ENCODE assay signal across 16 mouse cellular contexts in genomic region chr2:71116151-71116550, GRCm38 (mm10). TPM values are rescaled to one million over a fixed set of nuclear protein-coding genes. Genes with fewer than 3 reads are reported as not detected.
A peak's percentile ranks its signal among the peaks of the same experiment; 100 is the strongest.
DNase-seq lines count a peak whose midpoint lies in the region; ATAC-seq and TF ChIP-seq lines count a peak whose summit lies in the region.
"Had no signal": no experiment of that assay in that cellular context is flagged by ENCODE, and none has a peak within 500 bp of the region (broad histone marks: within the 10 kb centered on the region; RNA-seq: fewer than 3 reads in every experiment).

No protein-coding gene starts in this region.

- peak; percentile 51 for TF ChIP-seq CTCF in intestine, postnatal 0 days (IDR thresholded peaks at IDR 0.05; ENCODE audit: low read depth)
- peak; percentile 40 for TF ChIP-seq CTCF in midbrain, postnatal 0 days (IDR thresholded peaks at IDR 0.05)
- TF ChIP-seq CTCF in small intestine, adult 2 months (IDR thresholded peaks at IDR 0.05; ENCODE audit: extremely low read depth, insufficient read length, insufficient replicate concordance, low read depth, low read length) = peak; percentile 23; the same call in 1 of the 2 replicates

- H3K36me3 ChIP-seq in intestine, postnatal 0 days (ENCODE audit: control insufficient read depth, insufficient read depth) = no peaks in the 10 kb centered on the region
- H3K36me3 ChIP-seq in intestine, embryonic 16.5 days (ENCODE audit: control insufficient read depth, insufficient read depth, low read length) = no peaks in the 10 kb centered on the region
- H3K36me3 ChIP-seq in midbrain, postnatal 0 days (ENCODE audit: insufficient read depth, low read length) = no peaks in the 10 kb centered on the region
- H3K36me3 ChIP-seq in midbrain, embryonic 15.5 days (replicated peaks) = no peaks in the 10 kb centered on the region
- no peaks in the 10 kb centered on the region for H3K36me3 ChIP-seq in ES-E14 (ENCODE audit: control insufficient read depth, insufficient read depth, low read length, poor library complexity, severe bottlenecking)
- no peaks in the 10 kb centered on the region for H3K36me3 ChIP-seq in small intestine, adult 2 months (ENCODE audit: control insufficient read depth, insufficient read depth, low read length)
- H3K36me3 ChIP-seq: embryonic facial prominence, embryonic 12.5 days; forebrain, embryonic 12.5 days; limb, embryonic 13.5 days; neural tube, embryonic 12.5 days had no signal

- no peak overlapping the region for H3K4me2 ChIP-seq in intestine, postnatal 0 days (replicated peaks; ENCODE audit: low read depth)
- H3K4me2 ChIP-seq in intestine, embryonic 16.5 days (ENCODE audit: low read depth, low read length) = no peak overlapping the region
- H3K4me2 ChIP-seq in midbrain, postnatal 0 days (ENCODE audit: low read depth, low read length, poor library complexity, severe bottlenecking) = no peak overlapping the region
- no peak overlapping the region for H3K4me2 ChIP-seq in midbrain, embryonic 15.5 days
- H3K4me2 ChIP-seq: embryonic facial prominence, embryonic 12.5 days; forebrain, embryonic 12.5 days; limb, embryonic 13.5 days; neural tube, embryonic 12.5 days had no signal

- in situ Hi-C loops in ES-E14 (cut with MboI; ENCODE audit: low sequenced_read_pairs in 2 of 2, unreplicated experiment in 2 of 2) = no loop called here

- no peak for DNase-seq in midbrain, postnatal 0 days (ENCODE audit: low spot score)
- DNase-seq in ES-E14 (ENCODE audit: low read depth, low spot score) = peak; percentile 40
- DNase-seq in right cerebral cortex, postnatal 4 days = no peak
- DNase-seq: adrenal gland, postnatal 14 days; cerebellum, adult 8-10 months; gastrocnemius, postnatal 36 days; heart, postnatal 14 days had no signal

- TF ChIP-seq POLR2A in small intestine, adult 2 months (IDR thresholded peaks at IDR 0.05; ENCODE audit: low read depth, low read length) = no peak

- H3K4me1 ChIP-seq in intestine, postnatal 0 days (replicated peaks; ENCODE audit: control insufficient read depth, insufficient read depth, low read length) = no peaks in the 10 kb centered on the region
- H3K4me1 ChIP-seq in intestine, embryonic 16.5 days (ENCODE audit: control insufficient read depth, insufficient read depth, low read length) = peaks cover 3% of the 10 kb centered on the region; the same call in 1 of the 2 replicates
- H3K4me1 ChIP-seq in midbrain, postnatal 0 days (ENCODE audit: insufficient read depth, low read length) = no peaks in the 10 kb centered on the region; the same call in 1 of the 2 replicates
- peaks cover 12% of the 10 kb centered on the region for H3K4me1 ChIP-seq in midbrain, embryonic 15.5 days
- peaks cover 0 to 3% of the 10 kb centered on the region in 2 experiments; a peak in 1 of 4 replicates for H3K4me1 ChIP-seq in ES-E14 (ENCODE audit: control insufficient read depth in 2 of 2, insufficient read depth in 2 of 2, low read length in 2 of 2, poor library complexity in 1 of 2)
- peaks cover 10% of the 10 kb centered on the region for H3K4me1 ChIP-seq in small intestine, adult 2 months (ENCODE audit: control insufficient read depth, insufficient read depth, insufficient read length, low read length)
- H3K4me1 ChIP-seq: embryonic facial prominence, embryonic 12.5 days had no signal

- H3K27ac ChIP-seq in intestine, postnatal 0 days (ENCODE audit: low read depth, low read length) = no peak overlapping the region
- no peak overlapping the region for H3K27ac ChIP-seq in intestine, embryonic 16.5 days (ENCODE audit: low read length)
- no peak overlapping the region for H3K27ac ChIP-seq in midbrain, postnatal 0 days (ENCODE audit: low read depth, low read length)
- no peak overlapping the region for H3K27ac ChIP-seq in midbrain, embryonic 15.5 days
- no peak overlapping the region for H3K27ac ChIP-seq in ES-E14 (ENCODE audit: insufficient read depth, low read depth, low read length, poor library complexity, severe bottlenecking)
- no peak overlapping the region for H3K27ac ChIP-seq in small intestine, adult 2 months (ENCODE audit: insufficient read depth, low read depth, low read length)
- H3K27ac ChIP-seq: embryonic facial prominence, embryonic 12.5 days; forebrain, embryonic 12.5 days; limb, embryonic 13.5 days; neural tube, embryonic 12.5 days had no signal

- 93% methylated on average over 4 of the region's 4 CpGs for WGBS in intestine, postnatal 0 days
- WGBS in intestine, embryonic 16.5 days = 89% methylated on average over 4 of the region's 4 CpGs
- 95% methylated on average over 4 of the region's 4 CpGs for WGBS in midbrain, postnatal 0 days
- WGBS in midbrain, embryonic 15.5 days = 94% methylated on average over 4 of the region's 4 CpGs
- WGBS in small intestine, adult 2 months = 92% methylated on average over 4 of the region's 4 CpGs

- H3K9ac ChIP-seq in intestine, postnatal 0 days (ENCODE audit: low read depth, low read length) = no peak overlapping the region
- no peak overlapping the region for H3K9ac ChIP-seq in intestine, embryonic 16.5 days (ENCODE audit: low read depth, low read length)
- no peak overlapping the region for H3K9ac ChIP-seq in midbrain, postnatal 0 days (replicated peaks; ENCODE audit: low read length, poor library complexity, severe bottlenecking)
- H3K9ac ChIP-seq in midbrain, embryonic 15.5 days = no peak overlapping the region
- no peak overlapping the region for H3K9ac ChIP-seq in ES-E14 (ENCODE audit: insufficient read depth, low read depth, low read length, poor library complexity, severe bottlenecking)
- H3K9ac ChIP-seq: embryonic facial prominence, embryonic 12.5 days; forebrain, embryonic 12.5 days; limb, embryonic 13.5 days; neural tube, embryonic 12.5 days had no signal

- ATAC-seq in intestine, postnatal 0 days = no peak
- ATAC-seq in intestine, embryonic 16.5 days = no peak
- ATAC-seq in midbrain, postnatal 0 days (ENCODE audit: low FRiP score) = no peak
- ATAC-seq in midbrain, embryonic 15.5 days (replicated peaks) = no peak

- H3K27me3 ChIP-seq in intestine, postnatal 0 days (replicated peaks; ENCODE audit: control insufficient read depth, insufficient read depth, low read length) = no peaks in the 10 kb centered on the region
- no peaks in the 10 kb centered on the region for H3K27me3 ChIP-seq in intestine, embryonic 16.5 days (replicated peaks; ENCODE audit: control insufficient read depth, insufficient read depth, low read length)
- H3K27me3 ChIP-seq in midbrain, postnatal 0 days (ENCODE audit: insufficient read depth, low read length) = peaks cover 14% of the 10 kb centered on the region; the same call in 1 of the 2 replicates
- peaks cover 28% of the 10 kb centered on the region for H3K27me3 ChIP-seq in midbrain, embryonic 15.5 days (replicated peaks)
- H3K27me3 ChIP-seq in small intestine, adult 2 months (ENCODE audit: control insufficient read depth, insufficient read depth, low read length) = peaks cover 16% of the 10 kb centered on the region; the same call in 1 of the 2 replicates
- H3K27me3 ChIP-seq: limb, embryonic 13.5 days had no signal

- no peak overlapping the region for H3K4me3 ChIP-seq in intestine, postnatal 0 days (ENCODE audit: low read depth, low read length)
- H3K4me3 ChIP-seq in intestine, embryonic 16.5 days (ENCODE audit: low read length) = no peak overlapping the region
- no peak overlapping the region for H3K4me3 ChIP-seq in midbrain, postnatal 0 days (ENCODE audit: low read depth, low read length)
- H3K4me3 ChIP-seq in midbrain, embryonic 15.5 days = no peak overlapping the region
- H3K4me3 ChIP-seq in ES-E14 (ENCODE audit: insufficient read depth in 1 of 2, low read depth in 1 of 2, low read length in 2 of 2, poor library complexity in 1 of 2, severe bottlenecking in 1 of 2) = no peak overlapping the region
- no peak overlapping the region for H3K4me3 ChIP-seq in small intestine, adult 2 months (ENCODE audit: low read depth, low read length)
- H3K4me3 ChIP-seq: embryonic facial prominence, embryonic 12.5 days; forebrain, embryonic 12.5 days; limb, embryonic 13.5 days; megakaryocyte, embryonic 14.5 days; neural tube, embryonic 12.5 days had no signal

- no peaks in the 10 kb centered on the region for H3K9me3 ChIP-seq in intestine, postnatal 0 days (ENCODE audit: control insufficient read depth)
- H3K9me3 ChIP-seq in intestine, embryonic 16.5 days (ENCODE audit: control insufficient read depth, low read length) = 0 out of 2 replicates have a peak, but pooled peaks cover 2% of the 10 kb centered on the region
- no peaks in the 10 kb centered on the region for H3K9me3 ChIP-seq in midbrain, postnatal 0 days (ENCODE audit: low read length)
- no peaks in the 10 kb centered on the region for H3K9me3 ChIP-seq in midbrain, embryonic 15.5 days
- no peaks in the 10 kb centered on the region for H3K9me3 ChIP-seq in ES-E14 (ENCODE audit: control insufficient read depth, insufficient read depth, low read depth, low read length)
- H3K9me3 ChIP-seq: limb, embryonic 13.5 days; neural tube, embryonic 12.5 days had no signal

TF ChIP-seq in ES-E14, 5 proteins besides CTCF, POLR2A, EP300 and RAD21:
- TF ChIP-seq MAFK (IDR thresholded peaks at IDR 0.05; ENCODE audit: insufficient read depth, low read depth, low read length) (no peak), CHD2 (IDR thresholded peaks at IDR 0.05; ENCODE audit: low read depth, low read length) (no peak), ZC3H11A (IDR thresholded peaks at IDR 0.05; ENCODE audit: borderline replicate concordance, low read depth, low read length) (peak; percentile 31; the same call in 1 of the 2 replicates), ZNF384 (IDR thresholded peaks at IDR 0.05; ENCODE audit: low read depth, low read length) (no peak), HCFC1 (IDR thresholded peaks at IDR 0.05; ENCODE audit: borderline replicate concordance, insufficient read depth, low read length) (no peak)

RNA-seq across cellular contexts. Expression of gene Cybrd1, which starts 1.6 kb away (rescaled TPM):
- polyA plus RNA-seq in intestine, postnatal 0 days (2015; fragmentation: Nextera tagmentation; extraction: Ambion mirVana) = 7.1 and 7.7 TPM in 2 replicates
- polyA plus RNA-seq in intestine, embryonic 16.5 days (2015; fragmentation: Nextera tagmentation; extraction: Ambion mirVana) = 6.3 and 6.9 TPM in 2 replicates
- total RNA-seq in midbrain, postnatal 0 days (2014; rRNA removed) = 6.3 and 6.9 TPM in 2 replicates
- polyA plus RNA-seq in midbrain, postnatal 0 days (2015; fragmentation: Nextera tagmentation; extraction: Ambion mirVana) = 1.5 and 2.2 TPM in 2 replicates
- polyA plus RNA-seq in midbrain, embryonic 15.5 days (2015; fragmentation: Nextera tagmentation; extraction: Ambion mirVana) = 2.1 and 2.9 TPM in 2 replicates
- 0.31 and 0.48 TPM in 2 replicates for total RNA-seq in ES-E14 (2012; rRNA removed)
- polyA plus RNA-seq in small intestine, adult 2 months (2012; rRNA removed) = 1.5 and 20.6 TPM in 2 replicates
